Mouse (Mus musculus): ENCODE results near the gene Lamc1.

- TF ChIP-seq CTCF (IDR thresholded peaks at IDR 0.05; ENCODE audit: extremely low read depth, insufficient read length, insufficient replicate concordance, low read depth, low read length) (no peak), POLR2A (IDR thresholded peaks at IDR 0.05; ENCODE audit: low read depth, low read length) (no peak)
Measured at GRCm38 (mm10) chr1:153380746-153381282, 48.2 kb upstream of the Lamc1 start.

All from small intestine, adult 2 months (tissue).